Mouse (Mus musculus): Measurements from ENCODE around the gene Btbd35f28.
"Not testable (repeated sequence)": the region's sequence is repeated elsewhere in the genome, so short reads cannot be mapped to it uniquely, and the experiment has no call there.

DNA sequence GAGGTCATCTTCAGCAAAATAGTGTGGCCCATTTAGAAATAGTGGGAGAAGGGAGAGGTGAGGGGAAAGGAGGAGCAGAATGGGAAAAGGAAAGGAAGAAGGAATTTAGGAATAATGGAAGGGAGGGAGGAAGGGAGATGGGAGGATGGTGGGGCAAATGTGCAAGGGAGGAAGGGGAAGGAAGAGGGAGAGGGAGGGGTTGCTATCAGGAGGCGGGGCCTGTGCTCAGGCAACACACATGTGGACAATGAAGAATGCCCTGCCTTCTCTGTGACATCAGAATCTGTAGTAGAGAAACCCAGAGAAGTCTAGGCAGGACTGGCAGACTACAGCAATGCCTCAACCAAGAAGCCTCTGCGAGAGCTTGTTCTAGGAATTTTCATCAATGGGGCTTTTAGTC, at the start of gene Btbd35f28:
- TF ChIP-seq GATA1 (IDR thresholded peaks at IDR 0.05; ENCODE audit: borderline replicate concordance, low read length); FLI1 (IDR thresholded peaks at IDR 0.05; ENCODE audit: low read length): not testable (repeated sequence)
